Mouse (Mus musculus) midbrain, embryonic 11.5 days (tissue): ENCODE results near the gene Ccdc96. TPM values are rescaled to one million over a fixed set of nuclear protein-coding genes. Genes with fewer than 3 reads are reported as not detected.

ENCODE experiments used
- ATAC-seq: fragments of 200-750 bp; cut with Nextera tagmentation; 2 replicates; pipeline ENCODE4 v1.8.0; 2017; ENCODE audit warnings: moderate TSS enrichment, moderate library complexity; ENCODE audit not compliant: low FRiP score
- DNase-seq: peaks from one replicate; pipeline ENCODE4 v3.0.0; 2015; ENCODE audit warnings: low spot score; ENCODE audit errors: missing footprints
- H3K27ac ChIP-seq: fragments of 300-500 bp; sonication (generic); 2 replicates; pipeline ENCODE4 v1.5.1; 2014; ENCODE audit warnings: low read depth, low read length
- H3K27me3 ChIP-seq: fragments of 300-500 bp; sonication (generic); 2 replicates; pipeline ENCODE4 v1.6.1; 2014; ENCODE audit warnings: mild to moderate bottlenecking, low read length, moderate library complexity, mixed read lengths; ENCODE audit not compliant: control insufficient read depth, insufficient read depth
- H3K36me3 ChIP-seq: fragments of 300-500 bp; sonication (generic); 2 replicates; pipeline ENCODE4 v1.6.1; 2014; ENCODE audit warnings: mild to moderate bottlenecking, low read length, moderate library complexity, mixed read lengths; ENCODE audit not compliant: control insufficient read depth, insufficient read depth
- H3K4me1 ChIP-seq: fragments of 300-500 bp; sonication (generic); 2 replicates; pipeline ENCODE4 v1.6.1; 2014; ENCODE audit warnings: low read length; ENCODE audit not compliant: control insufficient read depth, insufficient read depth
- H3K4me2 ChIP-seq: fragments of 300-500 bp; sonication (generic); 2 replicates; pipeline ENCODE4 v1.6.1; 2014; ENCODE audit warnings: mild to moderate bottlenecking, moderate library complexity
- H3K4me3 ChIP-seq: fragments of 300-500 bp; sonication (generic); 2 replicates; pipeline ENCODE4 v1.5.1; 2014; ENCODE audit warnings: low read depth, low read length
- H3K9ac ChIP-seq: fragments of 300-500 bp; sonication (generic); 2 replicates; pipeline ENCODE4 v1.6.1; 2014; ENCODE audit warnings: low read length
- H3K9me3 ChIP-seq: fragments of 300-500 bp; sonication (generic); 2 replicates; pipeline ENCODE4 v1.6.1; 2016; ENCODE audit warnings: low read length; ENCODE audit not compliant: control insufficient read depth
- WGBS: fragments of 180-500 bp; shearing (Covaris S2); extraction: QIAGEN DNeasy Blood & Tissue Kit; methylation state at CpG from one replicate; pipeline ENCODE4 v1.1.7; 2014; 5-methylcytosine and 5-hydroxymethylcytosine counted together
- polyA plus RNA-seq: library from polyadenylated mRNA; unstranded; fragments of >200 nt; fragmentation: Nextera tagmentation; extraction: Ambion mirVana; gene quantifications from 2 replicates; pipeline ENCODE4 v1.2.1, GENCODE M21; 2014

Gene Ccdc96
- polyA plus RNA-seq, 1 experiment from 2014 or later, result 4.2 TPM

- Histone ChIP-seq H3K27ac (peak overlapping the region; percentile 20; the same call in 1 of the 2 replicates), H3K9me3 (no peaks in the 10 kb centered on the region), H3K27me3 (no peaks in the 10 kb centered on the region), H3K4me1 (peaks cover 17% of the 10 kb centered on the region), H3K4me3 (peak overlapping the region; percentile 79), H3K4me2 (peak overlapping the region; percentile 85), H3K36me3 (no peaks in the 10 kb centered on the region), H3K9ac (peak overlapping the region; percentile 93)
- WGBS, result 13% methylated on average over 5 of the region's 5 CpGs
- ATAC-seq, result no peak; the same call in 1 of the 2 replicates
- no peak for DNase-seq
These were observed 45.3 kb downstream of the Ccdc96 start for GRCm38 (mm10) chr5:36529698-36530097.

- ATAC-seq (peak; percentile 98), DNase-seq (peak; percentile 98)
- Histone ChIP-seq H3K36me3 (no peaks in the 10 kb centered on the region), H3K4me2 (peak overlapping the region; percentile 85), H3K4me1 (peaks cover 17% of the 10 kb centered on the region), H3K27ac (peak overlapping the region; percentile 20; the same call in 1 of the 2 replicates), H3K4me3 (peak overlapping the region; percentile 79), H3K9me3 (no peaks in the 10 kb centered on the region), H3K9ac (peak overlapping the region; percentile 93), H3K27me3 (no peaks in the 10 kb centered on the region)
- WGBS, result under 1% methylated on average over 28 of the region's 28 CpGs
These were observed 45.9 kb downstream of the Ccdc96 start for GRCm38 (mm10) chr5:36530129-36530751.

DNA sequence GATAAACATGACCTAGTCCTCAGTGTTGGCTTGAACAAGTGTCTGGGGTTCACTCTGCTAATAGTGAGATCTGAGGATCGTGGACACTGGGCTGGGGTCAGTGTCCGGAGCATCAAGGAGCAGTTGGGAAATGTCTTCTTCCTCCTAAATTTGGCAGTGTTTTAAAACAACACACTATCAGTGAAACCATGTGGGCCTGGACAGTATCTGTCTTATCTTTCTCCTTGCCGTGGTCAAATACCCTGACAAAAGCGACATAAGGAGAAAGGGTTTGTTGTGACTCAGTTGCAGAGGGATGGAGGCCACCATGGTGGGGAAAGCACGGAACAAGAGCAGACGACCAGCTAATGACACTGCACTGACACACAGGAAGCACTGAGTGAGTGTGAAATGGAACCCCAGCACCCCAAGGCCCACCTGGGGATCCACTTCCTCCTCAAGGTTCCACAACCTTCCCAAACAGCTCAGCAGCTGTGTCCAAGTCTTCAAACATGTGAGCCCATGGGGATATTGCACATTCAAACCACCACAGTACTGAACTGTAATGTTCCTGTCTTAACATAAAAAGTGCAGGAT lies 50.2 kb downstream of the Ccdc96 start:
- no peak overlapping the region for H3K4me3 ChIP-seq
- H3K36me3 ChIP-seq, result no peaks in the 10 kb centered on the region
- no peaks in the 10 kb centered on the region for H3K27me3 ChIP-seq
- DNase-seq (no peak), ATAC-seq (no peak)
- no peaks in the 10 kb centered on the region for H3K9me3 ChIP-seq
- H3K9ac ChIP-seq, result no peak overlapping the region
- 89% methylated on average over 6 of the region's 6 CpGs for WGBS
- H3K27ac ChIP-seq, result no peak overlapping the region
- no peak overlapping the region for H3K4me2 ChIP-seq
- peaks cover 9% of the 10 kb centered on the region for H3K4me1 ChIP-seq

DNA sequence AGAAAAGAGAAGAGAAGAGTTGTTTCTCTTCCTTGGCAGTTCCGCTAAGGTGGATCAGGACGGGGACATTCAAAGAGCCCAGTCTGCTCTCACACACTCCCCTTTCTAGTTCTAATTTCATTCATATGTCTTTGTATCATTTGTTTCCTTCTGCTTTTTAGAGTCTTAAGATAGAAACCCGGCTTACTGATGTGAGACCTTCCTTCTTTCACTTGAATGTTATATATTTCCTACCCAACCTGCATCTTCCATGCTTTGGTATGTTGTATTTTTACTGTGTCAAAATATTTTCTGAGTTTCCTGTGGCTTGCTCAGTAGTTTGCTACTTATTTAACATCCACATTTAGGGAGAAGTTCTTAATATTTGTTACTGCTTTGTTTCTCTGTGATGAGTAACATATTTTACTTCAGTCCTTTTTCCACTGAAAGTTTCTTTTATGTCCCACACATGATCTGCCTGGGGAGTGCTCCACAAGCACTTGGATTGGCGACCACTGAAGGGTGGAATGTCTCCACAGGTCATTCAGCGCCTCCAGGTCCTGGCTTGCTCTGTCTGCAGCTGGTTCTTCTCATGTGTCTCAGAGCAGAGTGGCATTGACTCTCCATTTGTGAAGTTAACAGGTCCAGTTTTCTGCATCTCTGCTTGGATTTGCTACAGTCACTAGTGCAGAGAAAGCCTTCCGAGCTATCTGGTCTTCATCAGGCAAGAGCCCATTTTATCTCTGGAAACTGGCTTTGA lies 51.2 kb downstream of the Ccdc96 start:
- Histone ChIP-seq H3K4me1 (peaks cover 3% of the 10 kb centered on the region; the same call in 1 of the 2 replicates), H3K9ac (no peak overlapping the region), H3K4me3 (no peak overlapping the region), H3K36me3 (no peaks in the 10 kb centered on the region), H3K27me3 (no peaks in the 10 kb centered on the region), H3K4me2 (no peak overlapping the region), H3K9me3 (no peaks in the 10 kb centered on the region), H3K27ac (no peak overlapping the region)
- no peak for DNase-seq
- 83% methylated on average over 6 of the region's 6 CpGs for WGBS
- no peak for ATAC-seq

GRCm38 (mm10) chr5:36536424-36536823 lies 52.0 kb downstream of the Ccdc96 start:
- H3K27me3 ChIP-seq, result no peaks in the 10 kb centered on the region
- no peaks in the 10 kb centered on the region for H3K9me3 ChIP-seq
- no peak overlapping the region for H3K4me2 ChIP-seq
- ATAC-seq, result no peak
- no peak overlapping the region for H3K27ac ChIP-seq
- no peak overlapping the region for H3K9ac ChIP-seq
- 91% methylated on average over 3 of the region's 3 CpGs for WGBS
- DNase-seq, result no peak
- H3K4me1 ChIP-seq, result no peaks in the 10 kb centered on the region
- no peaks in the 10 kb centered on the region for H3K36me3 ChIP-seq
- no peak overlapping the region for H3K4me3 ChIP-seq

Other genes with a start within 250 kb of the Ccdc96 start
- 6.7 and 7.3 TPM in 2 replicates for gene Sorcs2, start 86.4 kb upstream of the Ccdc96 start, polyA plus RNA-seq
- 58.0 and 58.5 TPM in 2 replicates for gene Grpel1, start 19.6 kb upstream of the Ccdc96 start, polyA plus RNA-seq
- gene Tada2b, start 303 bp upstream of the Ccdc96 start, polyA plus RNA-seq, result 3.7 and 4.6 TPM in 2 replicates
- 41.2 TPM in 2 replicates for gene Tbc1d14, start 108.7 kb downstream of the Ccdc96 start, polyA plus RNA-seq
- 32.9 and 35.6 TPM in 2 replicates for gene D5Ertd579e, start 211.4 kb downstream of the Ccdc96 start, polyA plus RNA-seq